Mouse (Mus musculus): ENCODE measurements around the gene Ficd. TPM values are rescaled to one million over a fixed set of nuclear protein-coding genes. Genes with fewer than 3 reads are reported as not detected.
"Not testable (repeated sequence)": the region's sequence is repeated elsewhere in the genome, so short reads cannot be mapped to it uniquely, and the experiment has no call there.

Gene Ficd
- polyA plus RNA-seq, 1 experiment from 2014 or later = 4.8 TPM

DNA sequence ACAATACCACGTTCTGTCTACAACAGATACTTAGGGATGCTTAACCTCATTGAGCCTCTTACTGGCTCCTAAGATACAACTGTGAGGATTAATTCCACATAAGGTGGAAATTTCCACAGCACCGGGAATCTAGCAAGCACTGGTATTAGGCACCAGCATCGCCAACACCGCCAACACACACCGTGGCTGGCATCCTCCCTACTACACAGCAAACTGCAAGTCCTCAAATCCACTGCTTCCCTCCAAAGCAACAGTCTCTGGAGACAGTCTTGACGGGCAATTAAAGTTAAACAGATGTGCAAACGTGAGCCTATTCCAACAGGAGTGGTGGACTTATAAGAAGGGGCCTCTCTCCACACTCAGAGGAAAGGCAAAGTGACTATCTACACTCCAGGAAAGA is 45.7 kb downstream of the Ficd start:
- peaks cover 22% of the 10 kb centered on the region for H3K27me3 ChIP-seq (ENCODE audit: low read depth, poor library complexity, severe bottlenecking)
- 86% methylated on average over 7 of the region's 7 CpGs for WGBS
- peaks cover 24% of the 10 kb centered on the region for H3K36me3 ChIP-seq
- peaks cover 6% of the 10 kb centered on the region; the same call in 1 of the 2 replicates for H3K9me3 ChIP-seq (replicated peaks)
- H3K27ac ChIP-seq (replicated peaks) = no peak overlapping the region
- DNase-seq (ENCODE audit: low spot score) = no peak
- no peak overlapping the region for H3K4me3 ChIP-seq
- H3K4me1 ChIP-seq = peaks cover 7% of the 10 kb centered on the region

DNA sequence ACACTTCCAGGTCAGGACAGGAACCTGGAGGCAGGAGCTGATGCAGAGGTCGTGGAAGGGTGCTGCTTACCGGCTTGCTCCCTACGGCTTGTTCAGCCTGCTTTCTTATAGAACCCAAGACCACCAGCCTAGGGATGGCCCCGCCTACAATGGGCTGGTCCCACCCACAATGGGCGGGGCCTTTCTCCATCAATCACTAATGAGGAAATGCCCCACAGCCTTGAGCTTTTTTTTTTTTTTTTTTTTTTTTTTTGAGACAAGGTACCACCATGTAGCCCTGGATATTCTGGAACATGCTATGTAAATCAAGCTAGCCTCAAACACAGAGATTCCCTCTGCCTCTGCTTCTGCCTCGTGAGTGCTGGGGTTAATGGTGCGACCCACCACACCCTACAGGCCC is 46.3 kb downstream of the Ficd start:
- DNase-seq (ENCODE audit: low spot score) = no peak
- Histone ChIP-seq H3K9me3 (replicated peaks) (peaks cover 6% of the 10 kb centered on the region; the same call in 1 of the 2 replicates), H3K27me3 (ENCODE audit: low read depth, poor library complexity, severe bottlenecking) (peaks cover 22% of the 10 kb centered on the region), H3K27ac (replicated peaks) (no peak overlapping the region), H3K4me1 (peaks cover 7% of the 10 kb centered on the region), H3K4me3 (no peak overlapping the region), H3K36me3 (peaks cover 18% of the 10 kb centered on the region)
- WGBS = 77% methylated on average over 7 of the region's 7 CpGs

DNA sequence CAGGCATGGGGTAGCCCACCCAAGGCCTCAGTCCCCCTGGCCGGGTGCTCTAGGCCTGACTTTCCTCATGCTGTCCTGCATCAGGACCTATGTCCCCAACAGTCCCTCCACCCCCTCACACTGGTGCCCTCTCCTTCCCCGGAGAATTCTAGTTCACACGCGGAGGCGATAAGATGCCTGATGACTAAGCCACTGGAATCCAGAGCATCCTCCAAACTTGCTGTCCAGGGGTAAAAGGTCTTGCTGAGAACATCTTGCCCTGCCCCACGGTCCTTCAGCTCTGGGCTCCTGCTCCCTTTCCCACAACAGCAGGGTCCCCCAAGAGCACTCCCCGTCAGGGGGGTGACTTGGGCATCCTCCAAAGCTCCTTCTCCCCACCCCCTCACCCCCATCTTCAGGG is 47.0 kb downstream of the Ficd start:
- peaks cover 7% of the 10 kb centered on the region for H3K4me1 ChIP-seq
- H3K9me3 ChIP-seq (replicated peaks) = peaks cover 6% of the 10 kb centered on the region; the same call in 1 of the 2 replicates
- no peak for DNase-seq (ENCODE audit: low spot score)
- no peak overlapping the region for H3K27ac ChIP-seq (replicated peaks)
- 89% methylated on average over 7 of the region's 7 CpGs for WGBS
- peaks cover 22% of the 10 kb centered on the region for H3K27me3 ChIP-seq (ENCODE audit: low read depth, poor library complexity, severe bottlenecking)
- H3K36me3 ChIP-seq = peaks cover 11% of the 10 kb centered on the region
- H3K4me3 ChIP-seq = no peak overlapping the region

GRCm38 (mm10) chr5:113783581-113784001 is 48.0 kb downstream of the Ficd start:
- DNase-seq (ENCODE audit: low spot score) = no peak

GRCm38 (mm10) chr5:113784104-113784503 is 48.5 kb downstream of the Ficd start:
- H3K27me3 ChIP-seq (ENCODE audit: low read depth, poor library complexity, severe bottlenecking) = peaks cover 22% of the 10 kb centered on the region
- H3K4me3 ChIP-seq; H3K27ac ChIP-seq (replicated peaks); DNase-seq (ENCODE audit: low spot score); H3K36me3 ChIP-seq; H3K9me3 ChIP-seq (replicated peaks): not testable (repeated sequence)
- peaks cover 21% of the 10 kb centered on the region for H3K4me1 ChIP-seq
- 31% methylated on average over 3 of the region's 3 CpGs for WGBS

More at GRCm38 (mm10) chr5:113783581-113784001, 48.0 kb downstream of the Ficd start:
- Histone ChIP-seq H3K9me3 (replicated peaks) (peaks cover 6% of the 10 kb centered on the region; the same call in 1 of the 2 replicates), H3K36me3 (peaks cover 4% of the 10 kb centered on the region; the same call in 1 of the 2 replicates), H3K27ac (replicated peaks) (peak overlapping the region; percentile 56; the same call in 1 of the 2 replicates), H3K4me3 (no peak overlapping the region), H3K4me1 (peaks cover 16% of the 10 kb centered on the region), H3K27me3 (ENCODE audit: low read depth, poor library complexity, severe bottlenecking) (peaks cover 22% of the 10 kb centered on the region)
- WGBS = 23% methylated on average over 12 of the region's 12 CpGs

DNA sequence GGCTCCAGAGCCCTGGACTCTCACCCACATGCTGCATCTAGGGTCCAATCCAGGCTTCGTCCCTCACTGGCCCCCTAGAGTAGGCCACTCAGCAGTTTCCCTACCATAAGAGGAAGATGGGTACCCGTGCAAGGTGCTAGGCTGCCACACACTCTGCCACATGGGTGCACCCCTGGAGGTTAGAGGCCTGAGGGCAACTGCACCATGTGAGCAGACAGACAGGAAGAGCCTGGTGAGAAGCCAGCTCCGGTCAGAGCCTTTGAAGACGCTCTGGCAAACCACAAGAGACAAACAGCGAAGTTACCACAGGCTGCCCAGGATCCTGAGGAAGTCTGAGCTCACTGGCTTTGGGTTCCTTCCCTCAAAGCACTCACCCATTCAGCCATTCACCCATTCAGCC is 51.4 kb downstream of the Ficd start:
- H3K27ac ChIP-seq (replicated peaks) = no peak overlapping the region
- peaks cover 26% of the 10 kb centered on the region for H3K4me1 ChIP-seq
- peaks cover 22% of the 10 kb centered on the region for H3K27me3 ChIP-seq (ENCODE audit: low read depth, poor library complexity, severe bottlenecking)

GRCm38 (mm10) chr5:113788645-113789044 is 53.0 kb downstream of the Ficd start:
- Histone ChIP-seq H3K27me3 (ENCODE audit: low read depth, poor library complexity, severe bottlenecking) (peaks cover 9% of the 10 kb centered on the region; the same call in 1 of the 2 replicates), H3K4me3 (no peak overlapping the region), H3K27ac (replicated peaks) (peak overlapping the region; percentile 49; the same call in 1 of the 2 replicates), H3K9me3 (replicated peaks) (no peaks in the 10 kb centered on the region), H3K36me3 (no peaks in the 10 kb centered on the region), H3K4me1 (peaks cover 22% of the 10 kb centered on the region)
- DNase-seq (ENCODE audit: low spot score) = no peak
- WGBS = 40% methylated on average over 6 of the region's 6 CpGs

More for the DNA sequence above, 51.4 kb downstream of the Ficd start:
- Histone ChIP-seq H3K36me3 (no peaks in the 10 kb centered on the region), H3K4me3 (no peak overlapping the region), H3K9me3 (replicated peaks) (no peaks in the 10 kb centered on the region)
- WGBS = 77% methylated on average over 5 of the region's 5 CpGs
- DNase-seq (ENCODE audit: low spot score) = no peak

DNA sequence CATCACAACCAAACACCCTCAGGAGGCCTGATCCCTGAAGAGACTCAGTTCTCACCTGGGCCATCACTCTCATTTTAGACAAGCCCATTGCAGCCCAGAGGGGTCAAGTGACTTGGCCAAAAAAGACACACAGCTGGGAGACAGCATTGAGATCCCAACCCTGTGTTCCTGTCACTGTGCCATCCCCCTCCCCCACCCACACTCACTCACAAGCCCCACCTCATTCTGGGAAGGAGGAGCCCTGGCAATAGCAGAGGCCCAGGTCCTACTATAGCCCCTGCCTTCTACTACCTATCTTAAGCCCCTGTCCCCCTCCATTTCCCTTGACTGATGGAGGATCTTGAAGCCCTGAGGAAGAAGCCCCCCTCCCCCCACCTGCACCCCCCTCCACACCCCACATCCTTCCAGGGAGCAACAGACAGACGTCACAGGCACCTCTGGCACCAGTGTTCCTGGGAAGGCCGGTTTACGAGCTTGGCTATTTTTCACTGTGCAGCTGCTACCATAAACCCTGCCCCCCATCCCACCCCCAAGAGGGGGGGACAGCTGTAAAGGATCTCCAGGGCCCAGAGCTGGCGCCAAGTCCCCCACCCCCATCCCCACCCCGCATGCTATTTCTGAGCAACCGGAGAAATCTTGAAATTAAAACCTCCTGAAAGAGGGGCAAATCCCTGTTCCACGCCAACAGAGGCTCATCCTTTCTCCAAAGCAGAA is 53.6 kb downstream of the Ficd start:
- DNase-seq (ENCODE audit: low spot score) = no peak

More for the DNA sequence above, 53.6 kb downstream of the Ficd start:
- 60% methylated on average over 7 of the region's 7 CpGs for WGBS
- Histone ChIP-seq H3K27ac (replicated peaks) (peak overlapping the region; percentile 49), H3K4me1 (peaks cover 19% of the 10 kb centered on the region), H3K27me3 (ENCODE audit: low read depth, poor library complexity, severe bottlenecking) (peaks cover 4% of the 10 kb centered on the region; the same call in 1 of the 2 replicates), H3K36me3 (no peaks in the 10 kb centered on the region), H3K9me3 (replicated peaks) (no peaks in the 10 kb centered on the region), H3K4me3 (no peak overlapping the region)

Other genes starting within 250 kb of the Ficd start
- 9.2 and 11.8 TPM in 2 replicates for gene Wscd2, start 245.5 kb upstream of the Ficd start, polyA plus RNA-seq (2016; fragmentation: Nextera tagmentation; extraction: Ambion mirVana)
- gene Cmklr1, start 85.4 kb upstream of the Ficd start, polyA plus RNA-seq (2016; fragmentation: Nextera tagmentation; extraction: Ambion mirVana) = 0.58 and 1.1 TPM in 2 replicates
- not detected in 2 replicates for gene 1700069L16Rik, start 11.0 kb upstream of the Ficd start, polyA plus RNA-seq (2016; fragmentation: Nextera tagmentation; extraction: Ambion mirVana)
- 75.4 and 77.1 TPM in 2 replicates for gene Sart3, start 36.7 kb downstream of the Ficd start, polyA plus RNA-seq (2016; fragmentation: Nextera tagmentation; extraction: Ambion mirVana)
- gene Iscu, start 36.9 kb downstream of the Ficd start, polyA plus RNA-seq (2016; fragmentation: Nextera tagmentation; extraction: Ambion mirVana) = 109 and 111 TPM in 2 replicates
- 23.6 and 25.1 TPM in 2 replicates for gene Tmem119, start 64.7 kb downstream of the Ficd start, polyA plus RNA-seq (2016; fragmentation: Nextera tagmentation; extraction: Ambion mirVana)
- gene Selplg, start 96.8 kb downstream of the Ficd start, polyA plus RNA-seq (2016; fragmentation: Nextera tagmentation; extraction: Ambion mirVana) = 0.77 and 1.5 TPM in 2 replicates
- 205 and 233 TPM in 2 replicates for gene Coro1c, start 173.0 kb downstream of the Ficd start, polyA plus RNA-seq (2016; fragmentation: Nextera tagmentation; extraction: Ambion mirVana)